Mouse (Mus musculus): ENCODE results near the gene Gm4756. TPM values are rescaled to one million over a fixed set of nuclear protein-coding genes. Genes with fewer than 3 reads are reported as not detected.

The Gm4756 gene
- total and polyA plus RNA-seq, 3 experiments: not detected

- in situ Hi-C loops (cut with MboI; ENCODE audit: low pct_ligation_motif_present, low pct_unique_long_range_greater_than_20kb, low sequenced_read_pairs) (no loop called here), dilution Hi-C loops (cut with MboI; ENCODE audit: extremely low pct_ligation_motif_present, extremely low pct_unique_long_range_greater_than_20kb, low sequenced_read_pairs) (no loop called here)
- no peaks in the 10 kb centered on the region for H3K27me3 ChIP-seq (replicated peaks)
- H3K36me3 ChIP-seq (replicated peaks in 1 of 2; ENCODE audit: control insufficient read depth in 1 of 2, insufficient read depth in 1 of 2, low read length in 1 of 2): no peaks in the 10 kb centered on the region
- no peaks in the 10 kb centered on the region for H3K79me2 ChIP-seq (replicated peaks; ENCODE audit: control insufficient read depth, extremely low read depth, insufficient read depth, poor library complexity, severe bottlenecking)
- H3K4me3 ChIP-seq (replicated peaks in 1 of 3; ENCODE audit: low read depth in 2 of 3, low read length in 2 of 3, poor library complexity in 1 of 3): no peak overlapping the region
- H3K4me2 ChIP-seq (ENCODE audit: insufficient read depth, low read depth, poor library complexity, severe bottlenecking): no peak overlapping the region
- no peaks in the 10 kb centered on the region for H3K9me3 ChIP-seq (replicated peaks; ENCODE audit: low read length)
- TF ChIP-seq GABPA (IDR thresholded peaks at IDR 0.05; ENCODE audit: insufficient replicate concordance, low read depth, low read length): no peak
- TF ChIP-seq POLR2AphosphoS2 (IDR thresholded peaks at IDR 0.05; ENCODE audit: low read depth, low read length): no peak
- no peak for TF ChIP-seq POLR2A (IDR thresholded peaks at IDR 0.05; ENCODE audit: low read depth, low read length)
- TF ChIP-seq ZKSCAN1 (IDR thresholded peaks at IDR 0.05; ENCODE audit: borderline replicate concordance, low read depth, low read length): no peak
- TF ChIP-seq JUND (conservative IDR thresholded peaks at IDR 0.05; ENCODE audit: low read depth, low read length): no peak
- TF ChIP-seq KAT2A (IDR thresholded peaks at IDR 0.05; ENCODE audit: insufficient replicate concordance, low read length): no peak
- TF ChIP-seq TCF12 (IDR thresholded peaks at IDR 0.05; ENCODE audit: low read depth, low read length): no peak
- no peak for TF ChIP-seq E2F4 (IDR thresholded peaks at IDR 0.05; ENCODE audit: insufficient replicate concordance, low read depth, low read length)
- no peak for TF ChIP-seq MEF2A (IDR thresholded peaks at IDR 0.05; ENCODE audit: borderline replicate concordance, low read depth, low read length)
- TF ChIP-seq SMC3 (IDR thresholded peaks at IDR 0.05; ENCODE audit: low read depth, low read length): no peak
- TF ChIP-seq MYC (IDR thresholded peaks at IDR 0.05; ENCODE audit: low read depth, low read length): no peak
- TF ChIP-seq RAD21 (IDR thresholded peaks at IDR 0.05; ENCODE audit: low read depth, low read length): no peak
- DNase-seq (ENCODE audit: extremely low read depth): no peak
- H3K27ac ChIP-seq (ENCODE audit: insufficient read depth, low read depth): no peak overlapping the region
- no peaks in the 10 kb centered on the region for H3K4me1 ChIP-seq (ENCODE audit: control insufficient read depth in 1 of 2, insufficient read depth in 2 of 2)
- no peak overlapping the region for H3K9ac ChIP-seq (ENCODE audit: insufficient read depth, low read depth)
Observed at GRCm38 (mm10) chr12:72585339-72585738, 64.1 kb downstream of the Gm4756 start.

DNA sequence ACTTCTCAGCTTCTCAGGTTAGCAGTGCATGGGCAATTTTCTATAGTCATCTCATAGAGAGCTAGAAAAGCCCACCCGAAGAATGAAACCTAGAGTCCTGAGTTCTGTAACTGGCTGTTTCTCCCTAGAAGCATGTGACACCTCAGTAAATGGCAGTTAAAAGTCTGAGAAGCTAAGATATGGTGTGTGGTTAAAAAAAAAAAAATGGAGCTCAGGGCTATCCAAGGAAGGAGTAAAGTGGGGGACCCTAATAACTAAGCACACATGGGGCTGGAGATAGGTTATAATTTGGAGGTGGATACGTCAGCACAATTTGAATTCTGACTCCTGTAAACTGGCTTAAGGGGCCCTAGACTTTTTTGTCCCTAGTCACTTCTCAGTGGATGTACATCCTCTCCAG lies 66.4 kb downstream of the Gm4756 start:
- H3K4me1 ChIP-seq (ENCODE audit: control insufficient read depth in 1 of 2, insufficient read depth in 2 of 2): no peaks in the 10 kb centered on the region
- no peak for DNase-seq (ENCODE audit: extremely low read depth)
- H3K79me2 ChIP-seq (replicated peaks; ENCODE audit: control insufficient read depth, extremely low read depth, insufficient read depth, poor library complexity, severe bottlenecking): no peaks in the 10 kb centered on the region
- H3K9ac ChIP-seq (ENCODE audit: insufficient read depth, low read depth): no peak overlapping the region
- H3K27ac ChIP-seq (ENCODE audit: insufficient read depth, low read depth): no peak overlapping the region
- dilution Hi-C loops (cut with MboI; ENCODE audit: extremely low pct_ligation_motif_present, extremely low pct_unique_long_range_greater_than_20kb, low sequenced_read_pairs) (no loop called here), in situ Hi-C loops (cut with MboI; ENCODE audit: low pct_ligation_motif_present, low pct_unique_long_range_greater_than_20kb, low sequenced_read_pairs) (no loop called here)
- TF ChIP-seq BHLHE40 (IDR thresholded peaks at IDR 0.05; ENCODE audit: low read depth, low read length) (no peak), MAZ (IDR thresholded peaks at IDR 0.05; ENCODE audit: low read depth, low read length) (no peak), USF1 (IDR thresholded peaks at IDR 0.05; ENCODE audit: low read depth, low read length) (no peak), RCOR1 (conservative IDR thresholded peaks at IDR 0.05; ENCODE audit: low read depth, low read length) (no peak), EP300 (IDR thresholded peaks at IDR 0.05; ENCODE audit: low read length) (no peak), NRF1 (IDR thresholded peaks at IDR 0.05; ENCODE audit: low read depth, low read length) (no peak), MYC (IDR thresholded peaks at IDR 0.05; ENCODE audit: low read depth, low read length) (no peak), ZMIZ1 (IDR thresholded peaks at IDR 0.05; ENCODE audit: low read depth, low read length) (no peak), MEF2A (IDR thresholded peaks at IDR 0.05; ENCODE audit: borderline replicate concordance, low read depth, low read length) (no peak), NELFE (IDR thresholded peaks at IDR 0.05; ENCODE audit: low read depth, low read length) (no peak), IRF4 (IDR thresholded peaks at IDR 0.05; ENCODE audit: low read depth, low read length) (no peak), MAFK (IDR thresholded peaks at IDR 0.05; ENCODE audit: insufficient replicate concordance, low read length) (no peak), ZKSCAN1 (IDR thresholded peaks at IDR 0.05; ENCODE audit: borderline replicate concordance, low read depth, low read length) (no peak), ZNF384 (IDR thresholded peaks at IDR 0.05; ENCODE audit: low read depth, low read length) (no peak)
- no peak overlapping the region for H3K4me2 ChIP-seq (ENCODE audit: insufficient read depth, low read depth, poor library complexity, severe bottlenecking)
- H3K9me3 ChIP-seq (replicated peaks; ENCODE audit: low read length): no peaks in the 10 kb centered on the region
- H3K36me3 ChIP-seq (replicated peaks in 1 of 2; ENCODE audit: control insufficient read depth in 1 of 2, insufficient read depth in 1 of 2, low read length in 1 of 2): no peaks in the 10 kb centered on the region
- no peak overlapping the region for H3K4me3 ChIP-seq (replicated peaks in 1 of 3; ENCODE audit: low read depth in 2 of 3, low read length in 2 of 3, poor library complexity in 1 of 3)
- no peaks in the 10 kb centered on the region for H3K27me3 ChIP-seq (replicated peaks)
